Mouse (Mus musculus) midbrain, embryonic 15.5 days (tissue): Measurements from ENCODE around the gene Lrwd1. TPM values are rescaled to one million over a fixed set of nuclear protein-coding genes. Genes with fewer than 3 reads are reported as not detected.
A peak's percentile ranks its signal among the peaks of the same experiment; 100 is the strongest.

Source experiments
- ATAC-seq: fragments of 200-750 bp; cut with Nextera tagmentation; replicated peaks from 2 replicates; pipeline ENCODE4 v1.8.0; 2017; ENCODE audit warnings: moderate TSS enrichment
- H3K27ac ChIP-seq: fragments of 300-500 bp; sonication (generic); 2 replicates; pipeline ENCODE4 v1.5.1; 2015; ENCODE audit warnings: mild to moderate bottlenecking, inconsistent platforms
- H3K27me3 ChIP-seq: fragments of 300-500 bp; sonication (generic); replicated peaks from 2 replicates; pipeline ENCODE4 v1.6.1; 2015; ENCODE audit warnings: inconsistent platforms
- H3K36me3 ChIP-seq: fragments of 300-500 bp; sonication (generic); replicated peaks from 2 replicates; pipeline ENCODE4 v1.6.1; 2015; ENCODE audit warnings: inconsistent platforms
- H3K4me1 ChIP-seq: fragments of 300-500 bp; sonication (generic); 2 replicates; pipeline ENCODE4 v1.6.1; 2015; ENCODE audit warnings: inconsistent platforms
- H3K4me2 ChIP-seq: fragments of 300-500 bp; sonication (generic); 2 replicates; pipeline ENCODE4 v1.6.1; 2015; ENCODE audit warnings: inconsistent platforms, mild to moderate bottlenecking, moderate library complexity
- H3K4me3 ChIP-seq: fragments of 300-500 bp; sonication (generic); 2 replicates; pipeline ENCODE4 v1.5.1; 2015; ENCODE audit warnings: mild to moderate bottlenecking, inconsistent platforms
- H3K9ac ChIP-seq: fragments of 300-500 bp; sonication (generic); 2 replicates; pipeline ENCODE4 v1.6.1; 2015; ENCODE audit warnings: mild to moderate bottlenecking, inconsistent platforms
- H3K9me3 ChIP-seq: fragments of 300-500 bp; sonication (generic); 2 replicates; pipeline ENCODE4 v1.6.1; 2016; ENCODE audit warnings: inconsistent platforms
- WGBS: fragments of 180-500 bp; shearing (Covaris S2); methylation state at CpG from one replicate; pipeline ENCODE4 v1.1.7; 2015; ENCODE audit warnings: mixed read lengths; 5-methylcytosine and 5-hydroxymethylcytosine counted together
- polyA plus RNA-seq: library from polyadenylated mRNA; unstranded; fragments of >200 nt; fragmentation: Nextera tagmentation; extraction: Ambion mirVana; gene quantifications from 2 replicates; pipeline ENCODE4 v1.2.1, GENCODE M21; 2015

Gene Lrwd1
- polyA plus RNA-seq, 1 experiment from 2014 or later: 28.6 TPM

DNA sequence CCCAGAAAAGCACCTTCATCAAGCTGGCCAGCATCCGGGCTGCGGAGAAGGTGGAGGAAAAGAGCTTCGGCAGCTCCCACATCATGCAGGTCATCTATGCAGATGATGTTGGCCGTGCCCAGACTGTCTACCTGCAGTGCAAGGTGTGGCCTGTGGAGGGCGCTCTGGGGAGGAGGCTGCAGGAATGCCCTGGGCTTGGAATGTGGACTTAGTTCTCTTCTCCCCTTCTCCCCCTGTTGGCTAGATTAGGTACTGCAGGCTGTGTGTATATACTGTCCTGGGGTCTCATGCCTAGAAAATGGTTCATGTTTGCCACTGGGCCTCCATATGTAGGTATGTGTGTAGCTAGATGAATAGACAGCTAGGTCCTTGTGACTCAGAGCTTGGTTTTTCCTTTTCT is 31.4 kb downstream of the Lrwd1 start:
- Histone ChIP-seq H3K27ac (no peak overlapping the region), H3K4me1 (peaks cover 7% of the 10 kb centered on the region), H3K36me3 (no peaks in the 10 kb centered on the region), H3K9ac (no peak overlapping the region), H3K4me2 (no peak overlapping the region), H3K9me3 (no peaks in the 10 kb centered on the region), H3K4me3 (no peak overlapping the region), H3K27me3 (peaks cover 9% of the 10 kb centered on the region; the same call in 1 of the 2 replicates)
- 87% methylated on average over 5 of the region's 5 CpGs for WGBS
- no peak for ATAC-seq

DNA sequence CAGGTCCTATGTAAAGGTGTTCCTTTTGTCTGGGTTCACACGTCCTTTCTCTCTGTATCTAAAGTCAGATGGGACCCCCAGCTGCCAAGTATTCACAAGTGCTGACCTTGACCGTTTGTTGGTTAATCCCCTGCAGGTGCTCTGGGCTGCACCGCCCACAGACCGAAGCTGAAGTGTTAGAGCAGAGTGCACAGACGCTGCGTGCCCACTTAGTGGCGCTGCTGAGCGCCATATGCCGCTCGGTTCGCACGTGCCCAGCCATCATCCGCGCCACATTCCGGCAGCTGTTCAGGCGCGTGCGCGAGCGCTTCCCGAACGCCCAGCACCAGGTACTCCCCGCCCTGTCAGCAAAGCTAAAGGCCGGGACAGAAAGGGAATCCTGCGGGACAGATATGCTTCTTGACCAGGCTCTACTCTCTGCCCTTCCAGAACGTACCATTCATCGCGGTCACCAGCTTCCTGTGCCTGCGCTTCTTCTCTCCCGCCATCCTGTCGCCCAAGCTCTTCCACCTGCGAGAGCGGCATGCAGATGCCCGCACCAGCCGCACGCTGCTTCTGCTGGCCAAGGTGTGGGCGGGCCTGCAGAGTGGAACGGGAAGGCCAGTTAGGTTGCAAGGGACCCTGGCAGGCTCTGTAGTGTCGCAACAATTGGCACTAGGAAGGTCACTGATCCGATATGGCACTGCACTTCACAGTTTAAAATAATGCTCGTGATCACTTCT is 33.6 kb downstream of the Lrwd1 start:
- peak; percentile 91 for ATAC-seq
- peaks cover 9% of the 10 kb centered on the region; the same call in 1 of the 2 replicates for H3K27me3 ChIP-seq
- no peaks in the 10 kb centered on the region for H3K9me3 ChIP-seq
- no peaks in the 10 kb centered on the region for H3K36me3 ChIP-seq
- H3K4me2 ChIP-seq: peak overlapping the region; percentile 68
- peak overlapping the region; percentile 45 for H3K9ac ChIP-seq
- WGBS: 5% methylated on average over 41 of the region's 41 CpGs
- H3K4me1 ChIP-seq: peaks cover 7% of the 10 kb centered on the region
- peak overlapping the region; percentile 42 for H3K4me3 ChIP-seq
- H3K27ac ChIP-seq: peak overlapping the region; percentile 42

DNA sequence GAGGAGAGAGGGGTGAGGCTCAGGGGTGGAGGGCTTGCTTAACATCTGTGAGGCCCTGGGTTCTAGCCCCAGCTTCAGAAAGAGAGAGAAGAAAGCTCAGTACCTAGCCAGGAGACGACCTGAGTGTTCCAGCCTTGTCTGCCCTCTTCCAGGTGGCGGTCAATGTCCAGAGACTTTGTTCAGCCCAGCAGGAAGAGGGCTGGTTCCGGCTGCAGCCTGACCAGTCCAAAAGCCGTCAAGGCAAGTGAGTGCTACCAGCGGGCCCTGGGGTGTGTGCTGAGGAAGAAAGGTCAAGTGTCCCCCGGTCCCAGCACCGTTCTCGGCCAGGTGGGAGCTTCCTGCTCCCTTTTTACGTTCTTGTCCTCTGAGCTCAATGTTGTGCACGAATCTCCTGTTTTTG is 37.3 kb downstream of the Lrwd1 start:
- H3K27ac ChIP-seq: no peak overlapping the region
- H3K9me3 ChIP-seq: no peaks in the 10 kb centered on the region
- no peaks in the 10 kb centered on the region for H3K36me3 ChIP-seq
- H3K4me2 ChIP-seq: no peak overlapping the region
- ATAC-seq: no peak
- 89% methylated on average over 10 of the region's 10 CpGs for WGBS
- peaks cover 7% of the 10 kb centered on the region for H3K4me1 ChIP-seq
- H3K4me3 ChIP-seq: no peak overlapping the region
- H3K27me3 ChIP-seq: peaks cover 7% of the 10 kb centered on the region; the same call in 1 of the 2 replicates
- no peak overlapping the region for H3K9ac ChIP-seq

DNA sequence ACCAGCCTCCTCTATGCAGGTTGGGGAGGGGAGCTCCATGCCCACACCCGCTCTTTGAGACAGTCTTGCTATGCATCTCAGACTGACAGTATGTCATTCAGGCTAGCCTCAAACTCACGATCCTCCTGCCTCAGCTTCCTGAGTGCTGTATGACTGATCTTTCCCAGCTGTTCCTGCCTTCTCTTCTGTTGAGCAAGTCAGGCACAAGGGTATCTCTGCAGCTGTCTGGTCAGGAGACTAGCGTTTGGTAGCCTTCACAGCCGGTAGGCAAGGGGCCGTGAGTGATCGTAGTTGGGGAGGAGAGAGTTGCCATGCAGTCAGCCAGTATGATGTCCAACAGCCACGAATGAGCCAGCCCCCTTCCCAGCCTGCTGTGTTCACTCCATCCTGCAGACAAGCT is 40.8 kb downstream of the Lrwd1 start:
- ATAC-seq: no peak
- Histone ChIP-seq H3K27me3 (no peaks in the 10 kb centered on the region), H3K4me1 (no peaks in the 10 kb centered on the region), H3K36me3 (no peaks in the 10 kb centered on the region), H3K4me3 (no peak overlapping the region), H3K9me3 (no peaks in the 10 kb centered on the region), H3K9ac (no peak overlapping the region), H3K27ac (no peak overlapping the region), H3K4me2 (no peak overlapping the region)
- WGBS: 70% methylated on average over 7 of the region's 7 CpGs

DNA sequence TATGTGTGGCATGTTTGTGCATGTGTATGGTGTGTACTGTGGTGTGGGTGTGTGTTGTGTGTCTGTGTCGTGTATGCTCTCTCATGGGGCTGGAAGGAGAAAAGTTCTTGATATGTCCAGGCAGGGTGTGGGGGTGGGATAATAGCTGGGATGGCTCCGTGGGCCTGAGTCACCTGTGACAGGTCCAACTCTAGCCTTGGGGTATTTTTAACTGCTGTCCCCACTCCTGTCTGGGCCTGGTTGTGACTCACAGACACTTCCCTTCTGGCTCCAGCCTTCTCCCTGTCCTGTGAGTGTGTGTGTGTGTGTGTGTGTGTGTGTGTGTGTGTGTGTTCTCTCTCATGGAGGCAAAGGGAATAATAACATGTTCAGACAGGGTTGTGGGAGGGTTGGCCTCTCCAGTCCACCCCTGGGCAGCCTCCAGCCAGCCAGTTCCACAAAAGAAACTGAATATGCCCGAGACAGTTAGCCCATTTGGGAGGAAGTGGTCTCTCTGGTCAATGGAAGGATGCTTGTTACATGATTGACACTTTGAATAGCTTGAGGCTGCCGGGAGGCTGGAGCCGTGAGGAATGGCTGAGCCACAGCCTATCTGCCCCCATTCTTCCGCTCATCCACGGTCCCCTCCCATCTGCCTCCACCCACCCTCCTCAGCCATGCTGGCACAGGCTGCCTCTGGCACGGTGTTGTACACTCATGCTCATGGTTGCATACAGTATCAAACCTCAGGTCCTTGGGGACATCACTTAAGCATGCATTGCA is 41.4 kb downstream of the Lrwd1 start:
- Histone ChIP-seq H3K27me3 (no peaks in the 10 kb centered on the region), H3K27ac (no peak overlapping the region), H3K4me1 (no peaks in the 10 kb centered on the region), H3K36me3 (no peaks in the 10 kb centered on the region), H3K9me3 (no peaks in the 10 kb centered on the region), H3K4me3 (no peak overlapping the region), H3K9ac (no peak overlapping the region), H3K4me2 (no peak overlapping the region)
- WGBS: 53% methylated on average over 8 of the region's 8 CpGs
- ATAC-seq: no peak

DNA sequence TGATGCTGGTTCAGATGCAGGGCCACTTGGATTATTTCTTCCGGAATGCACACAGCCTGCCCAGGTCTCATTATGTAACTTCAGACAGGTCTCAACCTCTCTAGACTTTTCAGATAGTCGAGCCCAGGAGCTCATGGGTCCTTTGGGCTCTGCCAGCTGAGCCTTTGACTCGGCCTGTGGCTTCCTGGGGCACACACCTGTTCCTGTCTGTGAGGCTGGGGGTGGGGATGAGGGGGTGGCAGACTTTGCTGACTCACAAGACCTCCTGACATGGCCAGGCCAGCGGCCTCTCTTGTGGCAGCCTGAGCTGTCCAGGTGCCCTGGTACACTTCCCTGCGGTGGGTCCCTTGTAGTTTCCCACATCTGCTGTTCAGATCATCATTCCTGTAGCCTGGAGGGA is 43.9 kb downstream of the Lrwd1 start:
- WGBS: 70% methylated on average over 5 of the region's 5 CpGs
- no peaks in the 10 kb centered on the region for H3K9me3 ChIP-seq
- no peak overlapping the region for H3K4me3 ChIP-seq
- H3K36me3 ChIP-seq: no peaks in the 10 kb centered on the region
- H3K27me3 ChIP-seq: no peaks in the 10 kb centered on the region
- H3K9ac ChIP-seq: no peak overlapping the region
- no peak overlapping the region for H3K27ac ChIP-seq
- H3K4me1 ChIP-seq: no peaks in the 10 kb centered on the region
- no peak for ATAC-seq
- H3K4me2 ChIP-seq: no peak overlapping the region

DNA sequence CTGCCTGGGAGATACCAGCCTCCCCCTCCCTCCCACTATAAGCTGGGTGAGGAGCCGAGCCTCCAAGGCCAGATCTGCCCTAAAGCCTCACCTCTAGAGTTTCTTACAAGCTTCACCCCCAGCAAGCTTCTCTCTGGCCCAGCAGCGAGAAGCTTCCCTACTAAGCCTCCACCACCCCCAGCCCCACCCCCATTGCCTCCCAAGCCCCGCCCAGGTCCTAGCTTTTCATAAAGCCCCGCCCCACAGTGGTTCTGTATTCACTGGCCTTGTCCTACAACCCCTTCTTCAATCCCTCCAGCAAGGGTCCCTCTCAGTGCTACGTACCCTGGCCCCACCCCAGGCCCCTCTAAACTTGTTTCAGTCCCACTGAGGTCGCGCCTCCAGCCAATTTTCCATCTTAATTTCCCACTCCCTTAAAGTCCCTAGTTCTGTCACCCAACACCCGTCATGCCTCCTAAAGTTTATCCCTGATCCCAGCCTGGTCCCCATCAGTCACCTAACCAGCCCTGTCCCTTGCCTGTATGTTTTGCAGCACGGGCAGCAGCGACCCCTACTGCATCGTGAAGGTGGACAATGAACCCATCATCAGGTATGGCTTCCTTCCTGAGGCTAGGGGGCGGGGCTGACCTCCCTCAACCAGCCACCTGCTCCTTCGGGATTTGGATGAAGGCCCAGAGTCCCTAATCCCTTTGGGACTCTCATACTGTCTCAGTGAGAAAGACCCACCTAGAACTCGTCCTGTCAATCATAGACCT is 46.9 kb downstream of the Lrwd1 start:
- Histone ChIP-seq H3K9me3 (no peaks in the 10 kb centered on the region), H3K36me3 (no peaks in the 10 kb centered on the region), H3K4me2 (no peak overlapping the region), H3K27me3 (no peaks in the 10 kb centered on the region), H3K9ac (no peak overlapping the region), H3K4me3 (no peak overlapping the region), H3K27ac (no peak overlapping the region), H3K4me1 (peaks cover 20% of the 10 kb centered on the region)
- no peak for ATAC-seq
- WGBS: 22% methylated on average over 14 of the region's 14 CpGs

DNA sequence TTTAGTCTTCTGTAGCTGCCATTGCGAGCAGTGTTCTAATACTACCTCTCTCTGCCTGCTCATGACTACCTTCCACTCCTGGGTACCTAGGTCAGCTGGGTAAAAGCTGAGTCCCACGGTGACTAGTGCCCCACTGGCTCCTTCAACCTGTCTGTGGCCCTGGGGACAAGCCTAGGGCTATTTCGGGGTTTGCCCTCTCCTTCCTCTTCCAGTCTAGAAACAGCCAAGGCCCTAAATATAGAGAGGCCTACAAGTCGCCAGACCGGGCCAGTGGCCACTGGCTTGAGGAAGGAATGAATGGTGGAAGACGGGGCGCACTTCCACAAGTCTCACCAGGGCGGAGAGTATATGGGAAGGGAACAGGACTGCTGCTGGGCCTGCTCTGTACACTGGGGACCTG is 49.6 kb downstream of the Lrwd1 start:
- H3K4me2 ChIP-seq: no peak overlapping the region
- ATAC-seq: no peak
- H3K9ac ChIP-seq: no peak overlapping the region

DNA sequence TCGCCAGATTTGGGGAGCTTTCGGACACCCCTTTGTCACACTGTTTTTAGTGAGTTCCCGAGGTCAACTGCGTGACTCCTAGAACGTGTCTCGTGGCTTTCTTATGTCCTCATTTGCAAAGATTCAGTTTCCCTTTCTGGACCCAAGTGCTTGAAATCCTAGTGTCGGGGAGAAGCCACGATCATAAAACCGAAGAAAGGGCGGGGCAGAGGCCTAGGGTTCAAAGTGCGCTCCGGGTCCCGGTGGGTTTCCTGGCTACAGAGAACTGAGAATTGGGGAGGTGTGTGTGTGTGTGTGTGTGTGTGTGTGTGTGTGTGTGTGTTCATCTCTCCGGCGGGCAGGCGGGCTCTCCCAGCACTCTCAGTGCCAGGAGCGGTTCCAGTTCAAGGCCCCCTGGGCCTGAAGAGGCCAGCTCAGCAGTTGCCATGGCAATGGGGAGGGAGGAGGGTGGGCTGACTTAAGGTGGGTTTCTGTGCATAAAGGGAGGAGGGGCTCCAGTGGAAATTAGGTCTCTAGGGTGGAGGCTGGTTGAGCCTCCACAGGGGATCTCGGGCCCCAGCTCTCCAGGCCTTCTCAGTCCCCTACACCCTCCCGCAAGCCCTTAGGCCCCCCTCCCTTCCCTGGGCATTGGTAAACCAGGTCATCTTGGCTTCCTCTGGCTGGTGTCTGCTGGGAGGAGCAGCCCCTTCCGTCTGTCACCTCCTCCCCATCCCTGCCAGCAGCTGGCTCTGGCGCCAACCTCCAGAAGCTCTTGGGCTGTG is 50.8 kb downstream of the Lrwd1 start:
- peak overlapping the region; percentile 87 for H3K4me2 ChIP-seq
- WGBS: 6% methylated on average over 18 of the region's 21 CpGs
- H3K27me3 ChIP-seq: no peaks in the 10 kb centered on the region
- peaks cover 26% of the 10 kb centered on the region for H3K4me1 ChIP-seq
- no peaks in the 10 kb centered on the region for H3K36me3 ChIP-seq
- peak overlapping the region; percentile 71 for H3K4me3 ChIP-seq
- H3K9ac ChIP-seq: peak overlapping the region; percentile 67; the same call in 1 of the 2 replicates
- peak; percentile 40 for ATAC-seq
- peak overlapping the region; percentile 74 for H3K27ac ChIP-seq
- no peaks in the 10 kb centered on the region for H3K9me3 ChIP-seq

More for the DNA sequence above, 49.6 kb downstream of the Lrwd1 start:
- Histone ChIP-seq H3K27me3 (no peaks in the 10 kb centered on the region), H3K4me3 (no peak overlapping the region), H3K27ac (no peak overlapping the region), H3K4me1 (peaks cover 26% of the 10 kb centered on the region), H3K9me3 (no peaks in the 10 kb centered on the region), H3K36me3 (no peaks in the 10 kb centered on the region)
- WGBS: 90% methylated on average over 8 of the region's 8 CpGs

DNA sequence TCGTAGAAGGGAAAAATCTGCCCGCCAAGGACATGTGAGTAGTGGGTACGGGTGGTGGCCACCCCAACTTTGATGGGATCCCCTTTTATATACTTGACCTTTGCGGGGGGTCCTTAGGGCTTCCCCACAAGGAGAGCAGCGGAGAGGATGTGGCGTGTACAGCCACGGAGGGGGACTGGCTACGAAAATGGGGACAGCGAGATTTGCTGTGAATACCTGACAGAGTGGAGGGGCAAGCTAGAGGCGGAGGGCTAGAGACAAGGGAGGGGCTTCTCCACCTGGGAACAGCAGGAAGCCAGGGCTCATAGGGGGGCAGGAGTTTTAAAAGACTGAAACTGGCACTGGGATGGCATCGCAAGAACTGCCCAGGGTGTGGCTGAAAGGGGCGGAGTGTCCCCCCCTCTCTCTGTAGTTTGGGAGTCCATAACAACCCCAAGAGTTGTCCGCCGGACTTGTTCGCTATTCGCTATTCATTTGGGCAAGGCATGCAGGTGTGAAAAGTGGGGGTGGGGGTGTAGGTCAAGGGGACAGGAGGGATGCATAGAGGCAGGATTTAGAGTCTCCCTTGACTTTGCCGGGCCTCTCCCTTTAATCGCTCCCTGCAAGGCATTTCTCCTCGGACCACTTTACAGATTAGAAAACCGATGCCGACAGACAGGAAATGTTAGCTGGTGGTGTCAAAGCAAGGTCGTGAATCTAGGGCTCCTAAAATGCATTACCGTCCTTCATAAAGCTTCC is 51.6 kb downstream of the Lrwd1 start:
- peak overlapping the region; percentile 71 for H3K4me3 ChIP-seq
- 1% methylated on average over 23 of the region's 23 CpGs for WGBS
- peak overlapping the region; percentile 74 for H3K27ac ChIP-seq
- peak; percentile 59 for ATAC-seq
- peak overlapping the region; percentile 87 for H3K4me2 ChIP-seq
- H3K27me3 ChIP-seq: no peaks in the 10 kb centered on the region
- peaks cover 26% of the 10 kb centered on the region for H3K4me1 ChIP-seq
- no peaks in the 10 kb centered on the region for H3K36me3 ChIP-seq
- H3K9ac ChIP-seq: peak overlapping the region; percentile 67
- no peaks in the 10 kb centered on the region for H3K9me3 ChIP-seq

DNA sequence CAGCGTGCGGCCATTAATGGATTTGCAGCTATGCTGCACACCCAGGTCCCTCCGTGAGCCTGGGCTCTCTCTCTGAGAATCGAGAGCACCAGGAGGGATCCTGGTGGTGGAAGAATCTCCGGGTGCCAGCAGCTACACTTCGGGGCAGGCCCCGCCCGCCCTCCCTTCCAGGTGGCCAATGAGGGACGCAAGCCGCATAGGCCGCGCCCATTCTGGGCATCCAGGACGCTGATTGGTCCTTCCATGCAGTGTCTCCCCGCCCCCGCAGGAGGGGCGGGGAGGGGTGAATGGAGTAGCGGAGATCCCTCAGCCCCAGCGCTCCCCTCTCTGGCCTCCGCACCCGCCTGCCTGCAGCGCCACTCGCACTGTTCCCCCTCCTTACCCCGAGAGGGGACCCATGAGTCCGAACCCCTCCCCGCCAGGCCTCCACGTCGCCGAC is 52.2 kb downstream of the Lrwd1 start, which contains the start of gene Rasa4:
Gene Rasa4, plus strand, starts transcription at position 248 of the 439 bp plus-strand sequence.
- no peaks in the 10 kb centered on the region for H3K36me3 ChIP-seq
- peak within 1 kb of the TSS; percentile 87 for H3K4me2 ChIP-seq
- peak; percentile 97 for ATAC-seq
- peak within 1 kb of the TSS; percentile 67 for H3K9ac ChIP-seq
- peak within 1 kb of the TSS; percentile 74 for H3K27ac ChIP-seq
- under 1% methylated on average over 28 of the region's 28 CpGs for WGBS
- H3K27me3 ChIP-seq: no peaks in the 10 kb centered on the region
- peaks cover 26% of the 10 kb centered on the region for H3K4me1 ChIP-seq
- no peaks in the 10 kb centered on the region for H3K9me3 ChIP-seq
- peak within 1 kb of the TSS; percentile 71 for H3K4me3 ChIP-seq
